Mouse (Mus musculus): ENCODE measurements around the gene Slc35g3.

The Slc35g3 gene

DNA sequence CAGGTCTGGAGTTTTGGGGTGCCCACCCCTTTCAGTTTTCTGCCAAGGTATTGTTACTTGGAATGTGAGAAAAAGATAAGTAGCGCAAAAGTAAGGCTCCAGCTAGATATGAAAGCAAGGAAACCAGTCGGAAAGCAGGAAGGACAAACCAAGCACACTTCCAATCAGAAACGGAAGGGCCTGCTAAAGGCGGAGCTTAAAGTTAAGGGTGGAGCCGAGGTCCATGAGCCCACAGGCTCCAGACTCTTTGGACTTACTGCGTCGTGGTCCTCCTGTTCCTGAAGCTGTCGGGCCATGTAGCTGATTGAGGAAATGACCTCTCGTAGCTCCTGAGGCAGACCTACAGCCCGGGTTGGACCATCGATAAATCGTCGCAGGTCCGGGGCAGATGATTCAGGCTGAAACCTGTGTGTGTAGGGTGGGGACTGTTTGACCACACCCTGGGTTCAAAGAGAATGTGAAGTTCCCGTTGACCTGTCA is 23.1 kb upstream of the Slc35g3 start:
- no peak for DNase-seq (ENCODE audit: low spot score)

DNA sequence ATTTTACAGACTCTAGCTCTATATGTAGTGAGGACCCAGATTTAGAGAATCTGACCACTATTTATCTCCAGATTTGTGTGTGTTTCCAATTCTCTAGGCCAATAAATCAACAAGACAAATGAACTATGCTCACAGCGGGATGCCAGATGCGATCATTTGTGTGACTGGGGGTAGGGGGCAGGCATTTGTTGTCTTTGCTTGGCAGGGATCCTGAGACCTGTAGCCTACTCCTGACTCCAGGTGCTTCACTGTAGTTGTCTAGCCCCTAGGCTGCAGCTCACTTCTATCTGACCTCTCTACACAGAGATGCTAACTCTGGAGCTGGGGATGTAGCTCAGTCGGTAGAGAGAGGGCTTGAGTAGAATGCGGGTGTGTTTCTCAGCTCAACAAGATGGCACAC is 20.1 kb upstream of the Slc35g3 start:
- no peak for DNase-seq (ENCODE audit: low spot score)

DNA sequence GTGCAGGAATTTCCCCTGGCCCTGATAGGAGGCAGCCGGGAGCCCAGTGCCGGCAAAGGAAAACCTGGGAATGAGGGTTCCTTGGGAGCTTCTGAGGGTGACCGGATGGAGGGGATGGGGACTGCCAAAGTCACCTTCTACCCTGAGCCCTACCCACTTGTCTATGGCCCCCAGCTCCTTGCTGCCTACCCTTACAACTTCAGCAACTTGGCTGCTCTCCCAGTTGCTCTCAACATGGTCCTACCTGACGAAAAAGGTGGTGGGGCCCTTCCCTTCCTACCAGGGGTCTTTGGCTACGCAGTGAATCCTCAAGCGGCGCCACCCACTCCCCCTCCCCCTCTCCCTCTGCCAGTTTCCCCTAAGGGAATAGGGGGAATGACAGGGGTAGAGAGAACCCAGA is 17.2 kb upstream of the Slc35g3 start:
- no peak for DNase-seq (ENCODE audit: low spot score)

DNA sequence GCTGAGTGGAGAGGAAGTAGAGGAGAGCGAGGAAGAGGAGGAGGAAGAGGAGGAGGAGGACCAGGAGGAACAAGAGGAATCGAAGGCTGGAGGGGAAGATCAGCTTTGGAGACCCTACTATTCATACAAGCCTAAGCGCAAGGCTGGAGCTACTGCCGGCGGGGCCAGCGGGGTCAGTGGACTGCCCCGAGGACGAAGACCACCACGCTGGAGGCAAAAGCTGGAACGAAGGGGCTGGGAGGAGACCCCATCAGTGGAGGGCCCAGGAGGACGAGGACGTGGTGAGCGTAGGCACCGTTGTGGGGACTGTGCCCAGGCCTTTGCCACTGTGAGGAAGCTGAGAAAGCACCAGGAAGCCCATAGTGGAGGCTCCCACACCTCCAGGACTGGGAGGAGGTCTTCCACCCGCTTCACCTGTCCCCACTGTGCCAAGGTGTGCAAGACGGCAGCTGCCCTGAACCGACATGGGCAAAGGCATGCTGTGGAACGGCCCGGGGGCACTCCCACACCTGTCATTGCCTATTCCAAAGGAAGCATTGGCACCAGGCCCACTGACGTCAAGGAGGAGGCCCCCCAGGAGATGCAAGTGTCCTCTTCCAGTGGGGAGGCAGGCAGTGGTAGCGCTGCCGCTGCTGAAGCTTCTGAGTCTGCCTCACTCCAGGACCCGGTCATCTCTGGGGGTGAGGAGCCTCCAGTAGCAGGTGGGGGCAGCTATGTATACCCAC is 16.7 kb upstream of the Slc35g3 start:
- DNase-seq (ENCODE audit: low spot score): no peak

DNA sequence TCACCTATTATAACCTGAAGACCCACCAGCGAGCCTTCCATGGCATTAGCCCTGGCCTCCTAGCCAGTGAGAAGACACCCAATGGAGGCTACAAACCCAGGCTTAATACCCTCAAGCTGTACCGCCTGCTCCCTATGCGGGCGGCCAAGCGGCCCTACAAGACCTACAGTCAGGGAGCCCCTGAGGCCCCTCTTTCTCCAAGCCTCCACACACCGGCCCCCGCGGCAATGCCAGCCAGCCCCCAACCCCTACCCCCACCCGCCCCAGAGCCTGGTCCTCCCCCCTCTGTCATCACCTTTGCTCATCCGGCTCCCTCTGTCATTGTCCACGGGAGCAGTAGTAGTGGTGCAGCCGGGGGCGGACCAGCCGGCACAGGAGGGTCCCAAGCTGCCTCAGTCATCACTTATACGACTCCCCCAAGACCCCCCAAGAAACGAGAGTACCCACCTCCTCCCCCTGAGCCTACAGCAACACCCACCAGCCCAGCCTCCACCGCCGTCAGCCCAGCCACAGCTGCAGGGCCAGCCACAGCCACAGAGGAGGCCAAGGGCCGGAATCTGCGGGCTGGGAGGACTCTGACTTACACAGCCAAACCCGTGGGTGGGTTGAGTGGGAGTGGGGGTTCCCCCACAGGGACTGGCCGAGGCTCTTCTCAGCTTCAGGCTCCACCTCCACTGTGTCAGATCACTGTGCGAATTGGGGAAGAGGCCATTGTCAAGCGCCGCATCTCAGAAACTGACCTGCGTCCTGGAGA is 15.9 kb upstream of the Slc35g3 start:
- no peak for DNase-seq (ENCODE audit: low spot score)

DNA sequence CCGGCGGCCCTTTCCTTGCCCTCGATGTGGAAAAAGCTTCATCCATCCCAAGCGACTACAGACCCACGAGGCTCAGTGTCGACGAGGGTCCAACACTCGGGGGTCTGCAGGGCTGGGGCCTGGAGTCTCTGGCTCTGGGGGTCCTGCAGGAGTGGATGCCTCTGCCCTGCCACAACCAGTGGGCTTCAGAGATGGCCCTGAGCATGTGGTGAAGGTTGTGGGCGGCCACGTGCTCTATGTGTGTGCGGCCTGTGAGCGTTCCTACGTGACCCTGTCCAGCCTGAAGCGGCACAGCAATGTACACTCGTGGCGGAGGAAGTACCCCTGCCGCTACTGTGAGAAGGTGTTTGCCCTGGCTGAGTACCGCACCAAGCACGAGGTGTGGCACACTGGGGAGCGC is 14.7 kb upstream of the Slc35g3 start:
- no peak for DNase-seq (ENCODE audit: low spot score)

DNA sequence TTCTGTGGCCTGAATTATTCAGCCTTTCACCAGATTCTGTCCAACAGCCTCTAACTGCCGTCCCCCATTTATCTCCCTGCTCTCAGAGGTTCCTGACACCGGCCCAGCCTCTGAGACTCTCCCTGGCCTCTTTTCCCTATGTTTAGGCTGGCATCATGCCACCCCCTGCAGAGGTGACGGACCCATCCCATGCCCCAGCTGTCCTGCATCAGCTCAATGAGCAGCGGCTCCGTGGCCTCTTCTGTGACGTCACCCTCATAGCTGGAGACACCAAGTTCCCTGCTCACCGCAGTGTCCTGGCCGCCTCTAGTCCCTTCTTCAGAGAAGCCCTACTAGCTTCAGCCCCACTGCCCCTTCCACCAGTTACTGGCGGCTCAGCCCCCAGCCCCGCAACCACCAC is 13.9 kb upstream of the Slc35g3 start:
- no peak for DNase-seq (ENCODE audit: low spot score)

DNA sequence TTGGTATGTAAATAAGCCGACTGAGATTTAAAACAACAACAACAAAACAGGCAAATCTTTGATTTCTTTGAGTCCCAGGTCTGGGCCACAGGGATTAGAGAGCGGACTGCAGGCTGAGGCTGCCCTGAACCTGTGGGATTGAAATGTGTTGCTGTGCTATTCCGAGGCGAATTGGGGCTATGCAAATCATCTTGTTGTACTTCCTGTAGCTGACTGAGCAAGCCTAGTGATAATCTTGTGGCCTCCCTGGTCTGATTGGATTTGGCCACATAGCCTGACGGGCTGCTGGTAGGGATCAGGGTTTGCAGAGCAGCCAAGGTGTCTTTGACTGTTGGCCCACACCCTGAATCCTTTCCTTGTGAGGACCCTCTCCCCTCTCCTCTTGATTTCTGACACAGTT is 13.2 kb upstream of the Slc35g3 start:
- no peak for DNase-seq (ENCODE audit: low spot score)

DNA sequence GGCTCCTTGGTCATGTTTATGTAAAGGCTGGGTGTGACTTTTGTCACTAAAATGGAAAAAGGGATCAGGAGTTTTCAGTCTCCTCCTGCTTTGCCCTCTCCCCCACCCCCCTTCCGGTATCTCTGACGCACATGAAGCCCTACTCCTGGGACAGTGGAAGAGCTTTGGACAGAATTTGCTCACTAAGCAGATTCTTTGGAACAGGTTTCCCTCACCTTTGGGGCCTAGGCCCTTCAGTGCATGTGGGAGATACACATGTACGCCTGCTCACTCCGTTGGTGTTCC is 5.8 kb upstream of the Slc35g3 start:
- DNase-seq (ENCODE audit: low spot score): no peak

DNA sequence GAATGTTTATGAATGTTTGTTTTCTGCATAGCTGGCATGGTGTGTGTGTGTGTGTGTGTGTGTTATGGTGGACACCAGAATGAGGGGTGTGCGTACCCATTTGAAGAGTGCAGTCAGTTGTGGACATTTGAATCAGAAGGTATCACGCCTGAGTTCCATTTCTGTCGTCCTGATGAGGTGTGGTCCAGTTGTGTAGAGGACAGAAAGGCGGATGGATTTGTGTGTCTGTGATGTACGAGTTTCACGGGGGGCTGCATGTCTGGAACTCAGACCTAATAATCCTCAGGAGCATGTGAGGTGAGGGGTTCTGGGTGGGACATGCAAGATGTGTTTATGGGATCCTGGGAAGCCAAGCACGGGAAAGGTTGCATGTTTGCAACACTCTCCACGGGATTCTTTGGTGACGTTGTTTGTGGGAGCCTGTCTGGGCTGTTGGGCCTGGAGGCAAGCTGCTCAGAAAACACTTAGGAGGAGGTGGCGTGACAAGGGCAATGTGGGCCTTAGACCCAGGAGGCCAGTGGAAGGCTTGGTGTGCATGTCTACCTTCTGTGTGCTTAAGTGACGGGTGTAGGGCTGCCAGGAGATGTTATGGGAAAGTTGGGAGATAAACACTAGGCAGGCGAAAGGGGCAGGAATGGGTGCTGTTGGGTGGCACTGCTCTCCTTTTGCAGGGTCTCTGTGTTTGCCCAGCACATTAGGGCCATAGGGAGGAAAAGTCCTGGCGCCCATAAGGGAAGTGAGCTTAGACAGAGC is 5.3 kb upstream of the Slc35g3 start:
- DNase-seq (ENCODE audit: low spot score): no peak

DNA sequence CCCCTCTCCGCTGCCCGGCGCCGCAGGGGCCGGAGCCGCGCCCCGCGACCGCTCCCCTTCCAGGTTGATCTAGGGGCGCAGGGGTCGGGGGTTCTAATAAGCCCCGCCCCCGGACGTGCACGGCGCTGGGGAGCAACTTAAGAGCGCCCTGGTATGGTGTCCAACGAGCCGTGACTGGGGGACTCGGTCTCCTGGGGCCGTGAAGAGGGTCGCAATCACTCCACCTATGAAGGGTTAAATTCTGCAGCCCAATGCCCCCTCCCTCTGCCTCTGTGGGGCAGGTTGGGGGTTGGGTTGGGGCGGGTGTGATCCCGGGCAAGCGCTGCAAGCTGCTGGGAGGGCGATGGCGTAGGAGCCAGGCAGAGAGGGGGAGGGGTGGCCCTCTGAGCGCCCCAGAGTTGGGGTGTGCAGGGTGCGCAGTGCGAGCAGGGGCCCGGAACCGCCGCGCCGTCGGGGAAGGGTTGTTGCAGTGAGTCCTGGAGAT is 4.4 kb upstream of the Slc35g3 start:
- peak; percentile 70 for DNase-seq (ENCODE audit: low spot score)

DNA sequence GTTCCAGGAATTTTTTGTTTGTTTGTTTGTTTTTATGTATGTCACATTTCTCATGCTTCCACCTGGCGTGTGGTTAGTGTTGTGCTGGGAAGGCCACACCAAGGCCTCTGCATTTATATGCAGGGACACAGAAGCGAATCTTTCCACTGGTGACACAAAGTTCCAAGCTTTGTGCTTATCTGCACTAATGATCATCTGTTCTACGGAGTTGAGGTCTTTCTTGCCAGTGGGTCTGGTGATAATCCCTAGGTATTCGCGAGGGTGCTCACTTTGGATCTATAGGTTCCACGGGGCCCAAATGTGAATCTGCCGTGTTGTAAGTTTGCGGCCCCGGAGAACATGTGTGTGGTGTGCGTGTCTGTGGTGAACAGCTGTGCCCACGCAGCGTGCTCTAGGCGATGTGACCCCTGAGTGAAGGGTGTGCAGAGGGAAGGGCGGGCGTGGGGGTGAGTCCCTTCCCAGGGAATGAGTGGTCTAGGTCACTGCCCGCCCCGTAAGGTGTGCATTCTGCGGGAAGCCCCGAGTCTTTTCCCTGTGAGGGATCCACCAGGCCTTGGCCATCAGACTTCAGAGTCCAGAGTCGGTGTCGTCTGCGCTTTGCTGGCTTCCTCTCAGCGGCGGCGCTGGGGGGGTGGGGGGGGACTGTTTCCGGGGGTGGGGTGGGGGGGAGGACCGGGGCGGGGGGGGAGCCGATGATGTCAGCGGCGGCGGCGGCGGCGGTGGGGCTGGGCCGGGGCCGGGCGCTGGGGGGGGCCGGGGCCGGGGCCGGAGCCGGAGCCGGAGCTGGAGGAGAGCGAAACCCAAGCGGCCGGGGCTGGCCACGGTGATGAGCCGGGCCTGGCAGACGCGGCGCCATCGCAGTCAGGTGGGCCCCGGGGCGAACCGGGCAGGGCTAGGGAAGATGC is 3.7 kb upstream of the Slc35g3 start, which contains the start of gene Zbtb4:
Gene Zbtb4, plus strand, starts transcription at position 692 of the 905 bp plus-strand sequence.
- no peak for DNase-seq (ENCODE audit: low spot score)

DNA sequence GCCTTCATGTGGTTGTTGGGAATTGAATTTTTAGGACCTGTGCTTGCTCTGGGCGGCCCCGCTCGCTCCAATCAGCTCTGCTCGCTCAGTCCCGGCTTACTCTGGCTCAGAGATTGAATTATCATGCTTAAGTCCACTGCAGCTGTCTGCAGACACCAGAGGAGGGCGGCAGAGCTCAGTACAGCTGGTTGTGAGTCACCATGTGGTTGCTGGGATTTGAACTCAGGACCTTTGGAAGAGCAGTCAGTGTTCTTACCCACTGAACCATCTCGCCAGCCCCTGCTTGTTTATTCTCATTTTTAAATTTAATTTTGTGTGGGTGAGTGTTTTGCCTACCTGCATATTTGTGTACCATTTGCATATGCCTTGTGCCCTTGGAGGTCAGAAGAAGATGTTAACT is 1.8 kb upstream of the Slc35g3 start:
- DNase-seq (ENCODE audit: low spot score): no peak

DNA sequence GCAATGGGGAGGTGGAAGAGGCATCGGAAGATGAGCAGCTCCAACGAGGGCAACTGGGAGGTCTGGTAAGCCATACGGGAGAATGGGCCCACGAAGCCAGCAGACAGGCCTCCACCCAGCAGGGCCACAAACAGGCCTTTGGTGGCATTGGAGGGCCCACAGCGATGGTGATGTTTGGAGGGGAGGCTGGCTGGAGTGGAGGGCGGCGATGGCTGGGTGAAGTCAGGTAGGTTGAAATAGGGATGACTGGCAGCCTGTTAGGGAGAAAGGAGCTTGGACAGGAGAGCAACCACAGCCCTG is 917 bp downstream of the Slc35g3 start:
- DNase-seq (ENCODE audit: low spot score): no peak

DNA sequence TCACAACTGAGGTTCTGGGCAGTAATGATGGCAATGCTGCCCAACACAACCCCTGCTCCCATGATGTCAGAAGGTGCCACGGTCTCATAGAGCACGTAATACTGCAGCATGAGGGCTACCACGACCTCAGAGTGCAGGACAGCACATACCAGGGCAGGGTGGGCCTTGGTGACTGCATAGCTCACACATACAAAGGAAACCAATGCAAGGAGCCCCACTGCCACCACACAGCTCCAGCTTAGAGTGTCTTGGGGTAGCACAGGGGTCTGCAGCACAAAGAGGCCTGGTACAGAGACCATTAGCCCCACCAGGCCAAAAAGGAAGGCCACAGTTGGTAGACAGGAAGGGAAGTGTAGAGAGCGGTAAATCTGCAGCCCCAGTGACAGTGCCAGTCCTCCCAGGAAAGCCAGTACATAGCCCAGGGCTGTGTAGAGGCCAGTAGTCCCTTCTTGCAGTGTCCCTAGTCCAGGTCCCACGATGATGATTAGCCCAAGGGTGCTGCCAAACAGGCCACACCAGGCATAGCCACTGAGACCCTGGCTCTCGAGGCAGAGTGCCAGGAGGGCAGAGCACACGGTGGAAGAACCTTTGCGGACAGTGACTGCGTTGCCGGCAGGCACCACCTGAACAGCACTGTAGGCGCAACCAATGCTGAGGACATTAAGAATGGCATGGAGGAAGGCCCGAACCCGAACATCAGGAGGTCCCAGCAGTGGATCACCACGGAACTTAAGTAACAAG is 1.4 kb downstream of the Slc35g3 start:
- DNase-seq (ENCODE audit: low spot score): no peak

DNA sequence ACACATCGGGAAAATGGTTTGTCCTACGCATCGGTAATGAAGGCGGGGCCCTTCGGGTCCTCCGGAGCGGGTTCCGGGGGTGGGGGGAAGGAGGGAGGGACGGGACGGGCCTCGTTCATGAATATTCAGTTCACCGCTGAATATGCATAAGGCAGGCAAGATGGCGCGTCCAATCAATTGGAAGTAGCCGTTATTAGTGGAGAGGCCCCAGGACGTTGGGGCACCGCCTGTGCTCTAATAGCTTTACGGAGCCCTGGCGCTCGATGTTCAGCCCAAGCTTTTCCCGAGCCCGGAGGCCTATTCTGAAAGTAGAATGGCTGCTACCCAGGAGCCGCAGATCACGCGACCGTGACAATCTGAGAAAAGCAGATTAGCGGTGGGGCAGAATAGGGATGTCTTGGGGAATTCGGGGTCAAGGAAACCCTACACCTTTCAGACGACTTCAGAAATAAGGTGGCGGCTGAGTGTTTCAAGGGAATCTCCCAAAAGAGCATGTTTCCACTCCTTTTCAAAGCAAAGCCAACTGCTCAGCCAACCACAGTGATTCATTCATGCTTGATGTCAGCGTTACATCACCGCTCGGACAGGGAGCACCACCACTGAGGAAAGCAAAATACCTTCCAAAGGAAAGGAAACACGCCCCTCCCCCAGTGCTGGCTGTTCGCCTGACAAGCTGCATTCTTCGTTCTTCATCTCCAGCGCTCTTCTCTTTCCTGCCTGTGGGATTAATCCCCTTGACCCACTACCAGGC is 2.6 kb downstream of the Slc35g3 start:
- peak; percentile 90 for DNase-seq (ENCODE audit: low spot score)

DNA sequence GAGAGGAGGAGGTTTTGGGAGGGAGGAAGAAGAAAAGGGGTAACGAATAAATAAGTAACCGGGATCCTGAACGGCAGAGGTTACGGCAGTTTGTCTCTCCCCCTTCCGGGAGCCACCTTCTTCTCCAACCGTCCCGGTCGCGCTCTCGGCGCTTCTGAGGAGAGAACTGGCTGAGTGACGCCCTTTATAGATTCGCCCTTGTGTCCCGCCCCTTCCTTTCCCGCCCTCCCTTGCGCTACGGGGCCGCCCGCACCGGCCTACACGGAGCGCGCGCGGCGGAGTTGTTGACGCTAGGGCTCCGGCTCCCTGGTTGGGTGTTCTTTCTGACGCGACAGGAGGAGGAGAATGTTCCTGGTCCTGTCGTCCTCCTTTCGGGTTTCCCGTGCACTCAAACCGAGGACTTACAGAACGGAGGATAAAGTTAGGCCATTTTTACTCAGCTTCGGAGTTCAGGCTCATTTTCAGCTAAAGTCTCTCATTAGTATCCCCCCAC is 3.2 kb downstream of the Slc35g3 start, which contains the start of gene Polr2a:
Gene Polr2a, minus strand, starts transcription at position 160 of the 493 bp plus-strand sequence.
- DNase-seq (ENCODE audit: low spot score): peak; percentile 98

DNA sequence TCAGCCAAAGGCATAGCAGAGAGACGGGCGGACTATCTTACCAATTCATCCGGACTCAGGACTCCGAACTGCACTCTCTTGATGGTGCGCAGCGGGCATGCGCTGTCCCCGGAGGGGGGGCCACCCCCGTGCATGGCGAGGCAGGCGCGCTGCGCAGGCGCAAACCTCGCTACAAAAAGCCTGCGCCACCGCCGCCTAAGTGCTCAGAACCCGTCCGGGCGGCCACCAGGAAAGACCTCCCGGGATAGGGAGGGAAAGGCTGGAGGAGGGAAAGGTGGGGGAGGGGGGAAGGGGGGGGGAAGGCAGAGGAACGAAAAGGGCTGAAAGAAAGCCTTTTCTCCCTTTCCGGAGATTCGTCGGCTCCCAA is 3.7 kb downstream of the Slc35g3 start:
- DNase-seq (ENCODE audit: low spot score): peak; percentile 97

DNA sequence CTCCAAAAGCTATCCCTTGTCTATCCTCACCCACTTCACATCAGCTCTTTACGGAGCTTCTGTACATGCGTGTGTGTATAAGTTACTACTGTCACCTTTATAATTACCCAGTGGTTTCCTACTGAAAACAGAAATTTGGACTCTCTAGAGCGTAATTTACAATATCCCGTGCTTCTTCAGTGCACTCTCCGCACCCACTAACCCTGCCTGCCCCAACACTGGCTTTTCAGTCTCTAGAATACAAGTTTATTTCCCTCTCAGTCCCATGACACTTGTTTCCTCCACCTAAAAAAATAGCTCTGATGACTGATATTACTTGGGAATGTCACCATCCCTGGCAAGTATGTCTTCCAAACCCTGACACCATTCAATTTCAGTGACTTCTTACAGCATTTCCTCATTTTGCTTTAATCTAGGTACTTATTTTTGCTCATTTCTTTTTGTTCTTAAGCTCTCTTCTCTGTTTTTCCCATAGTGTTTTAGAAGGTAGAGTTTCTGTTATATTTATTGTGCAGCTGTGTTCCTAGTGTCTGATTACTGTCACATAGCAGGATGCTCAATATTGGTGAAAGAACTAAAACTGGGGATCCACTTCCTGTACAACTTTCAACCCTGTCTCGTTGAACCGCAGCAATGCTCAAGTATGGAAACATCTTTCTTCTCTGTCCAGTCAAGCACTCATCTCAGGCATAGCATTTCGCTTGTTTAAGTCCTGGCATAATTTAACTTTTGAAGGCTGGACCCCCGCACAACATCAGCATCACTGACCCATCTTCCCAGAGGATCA is 4.3 kb downstream of the Slc35g3 start:
- DNase-seq (ENCODE audit: low spot score): no peak

DNA sequence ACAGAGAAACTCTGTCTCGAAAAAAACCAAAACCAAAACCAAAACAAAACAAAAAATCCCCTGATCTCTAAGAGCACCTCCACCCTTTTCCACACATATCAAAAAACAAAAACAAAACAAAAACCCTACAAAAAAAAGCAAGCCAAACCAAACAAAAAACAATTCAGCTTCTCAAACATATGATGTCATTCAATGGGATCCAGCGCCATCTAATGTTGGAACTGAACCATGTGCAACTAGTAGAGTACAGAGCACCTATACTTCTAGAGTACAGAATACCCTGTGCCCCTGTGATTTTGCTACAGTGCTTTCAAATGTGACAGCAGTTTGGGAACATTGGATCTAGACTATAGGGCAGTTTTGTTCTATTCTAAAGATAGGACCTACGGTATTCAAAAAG is 7.1 kb downstream of the Slc35g3 start:
- DNase-seq (ENCODE audit: low spot score): no peak

All from layer of hippocampus, adult 11-12 months (tissue).